Mouse (Mus musculus): ENCODE data around the gene Hoxa4. TPM values are rescaled to one million over a fixed set of nuclear protein-coding genes. Genes with fewer than 3 reads are reported as not detected.

Hoxa4 gene
- polyA plus RNA-seq, 1 experiment from 2014 or later = 3.6 TPM

DNA sequence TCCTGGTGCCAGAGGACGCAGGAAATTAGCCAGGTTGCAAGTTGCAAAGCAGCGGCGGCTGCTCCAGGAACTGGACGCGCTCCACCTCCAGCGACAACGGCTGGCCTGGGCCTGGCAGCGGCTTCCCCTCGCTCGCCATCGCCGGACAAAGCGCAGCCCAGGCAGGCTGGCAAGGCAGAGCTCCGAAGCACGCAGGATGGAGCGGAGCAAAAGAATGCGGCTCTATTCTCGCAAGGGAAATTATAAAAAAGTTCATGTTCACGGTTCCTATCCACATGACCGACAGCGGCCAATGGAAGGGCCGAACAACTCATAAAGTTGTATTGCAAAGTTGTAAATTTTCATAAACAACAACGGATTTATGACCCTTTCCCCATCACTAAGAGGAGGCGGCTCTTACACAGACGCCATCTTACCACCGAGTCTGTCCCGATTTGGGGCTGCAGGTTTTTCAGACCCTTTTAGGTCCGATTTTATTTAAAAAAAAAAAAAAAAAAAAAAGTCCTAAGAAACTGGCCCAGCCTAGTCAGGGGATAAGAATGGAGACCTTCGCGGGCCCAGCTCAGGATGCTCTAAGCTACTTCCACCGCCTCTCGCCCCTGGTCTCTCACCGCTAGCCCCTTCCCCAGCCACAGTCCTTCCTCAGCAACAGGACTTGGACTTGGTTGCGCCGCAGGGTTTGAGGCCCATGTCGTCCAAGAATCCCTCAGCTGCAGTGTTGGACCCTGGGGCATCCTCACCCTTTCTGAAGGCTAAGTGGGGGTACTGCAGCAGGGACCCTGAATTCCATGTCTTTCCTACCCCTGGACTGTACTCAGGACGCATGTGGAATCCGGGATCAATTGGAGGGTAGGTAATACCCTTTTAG is 21.8 kb upstream of the Hoxa4 start, which contains the start of the genes Hoxa3 and Gm28308:
Gene Hoxa3, minus strand, starts transcription at position 218 of the 868 bp plus-strand sequence.
Gene Gm28308, minus strand, starts transcription at position 221 of the 868 bp plus-strand sequence.
- Histone ChIP-seq H3K27ac (ENCODE audit: low read depth, low read length) (peak within 1 kb of the TSS; percentile 69), H3K4me2 (replicated peaks; ENCODE audit: low read depth) (peak within 1 kb of the TSS; percentile 66), H3K4me1 (replicated peaks; ENCODE audit: control insufficient read depth, insufficient read depth, low read length) (no peaks in the 10 kb centered on the region), H3K9me3 (ENCODE audit: control insufficient read depth) (no peaks in the 10 kb centered on the region), H3K36me3 (ENCODE audit: control insufficient read depth, insufficient read depth) (no peaks in the 10 kb centered on the region), H3K4me3 (ENCODE audit: low read depth, low read length) (peak within 1 kb of the TSS; percentile 52), H3K9ac (ENCODE audit: low read depth, low read length) (peak within 1 kb of the TSS; percentile 54), H3K27me3 (replicated peaks; ENCODE audit: control insufficient read depth, insufficient read depth, low read length) (peaks cover 95% of the 10 kb centered on the region)
- peak; percentile 16; the same call in 1 of the 2 replicates for ATAC-seq
- TF ChIP-seq CTCF (IDR thresholded peaks at IDR 0.05; ENCODE audit: low read depth) = no peak
- WGBS = 14% methylated on average over 38 of the region's 38 CpGs

- no peak for TF ChIP-seq CTCF (IDR thresholded peaks at IDR 0.05; ENCODE audit: low read depth)
- Histone ChIP-seq H3K4me2 (replicated peaks; ENCODE audit: low read depth) (peak overlapping the region; percentile 66), H3K36me3 (ENCODE audit: control insufficient read depth, insufficient read depth) (no peaks in the 10 kb centered on the region), H3K4me3 (ENCODE audit: low read depth, low read length) (peak overlapping the region; percentile 52), H3K9ac (ENCODE audit: low read depth, low read length) (peak overlapping the region; percentile 54), H3K27ac (ENCODE audit: low read depth, low read length) (peak overlapping the region; percentile 69), H3K9me3 (ENCODE audit: control insufficient read depth) (no peaks in the 10 kb centered on the region), H3K27me3 (replicated peaks; ENCODE audit: control insufficient read depth, insufficient read depth, low read length) (peaks cover 93% of the 10 kb centered on the region), H3K4me1 (replicated peaks; ENCODE audit: control insufficient read depth, insufficient read depth, low read length) (no peaks in the 10 kb centered on the region)
- ATAC-seq = no peak
- 6% methylated on average over 22 of the region's 22 CpGs for WGBS
Observed at GRCm38 (mm10) chr6:52212556-52213118, 21.1 kb upstream of the Hoxa4 start.

- peak overlapping the region; percentile 66 for H3K4me2 ChIP-seq (replicated peaks; ENCODE audit: low read depth)
- peak overlapping the region; percentile 52 for H3K4me3 ChIP-seq (ENCODE audit: low read depth, low read length)
- no peaks in the 10 kb centered on the region for H3K9me3 ChIP-seq (ENCODE audit: control insufficient read depth)
- H3K27me3 ChIP-seq (replicated peaks; ENCODE audit: control insufficient read depth, insufficient read depth, low read length) = peaks cover 91% of the 10 kb centered on the region
- H3K27ac ChIP-seq (ENCODE audit: low read depth, low read length) = 0 out of 2 replicates have a peak overlapping the region, but pooled peaks have one; percentile 6
- H3K9ac ChIP-seq (ENCODE audit: low read depth, low read length) = peak overlapping the region; percentile 41; the same call in 1 of the 2 replicates
- ATAC-seq = no peak
- 5% methylated on average over 13 of the region's 13 CpGs for WGBS
- H3K4me1 ChIP-seq (replicated peaks; ENCODE audit: control insufficient read depth, insufficient read depth, low read length) = no peaks in the 10 kb centered on the region
- no peaks in the 10 kb centered on the region for H3K36me3 ChIP-seq (ENCODE audit: control insufficient read depth, insufficient read depth)
- no peak for TF ChIP-seq CTCF (IDR thresholded peaks at IDR 0.05; ENCODE audit: low read depth)
Observed at GRCm38 (mm10) chr6:52211961-52212360, 20.4 kb upstream of the Hoxa4 start.

- Histone ChIP-seq H3K36me3 (ENCODE audit: control insufficient read depth, insufficient read depth) (no peaks in the 10 kb centered on the region), H3K4me3 (ENCODE audit: low read depth, low read length) (peak overlapping the region; percentile 52), H3K4me2 (replicated peaks; ENCODE audit: low read depth) (peak overlapping the region; percentile 66), H3K4me1 (replicated peaks; ENCODE audit: control insufficient read depth, insufficient read depth, low read length) (no peaks in the 10 kb centered on the region), H3K27me3 (replicated peaks; ENCODE audit: control insufficient read depth, insufficient read depth, low read length) (peaks cover 91% of the 10 kb centered on the region), H3K9ac (ENCODE audit: low read depth, low read length) (peak overlapping the region; percentile 41), H3K27ac (ENCODE audit: low read depth, low read length) (no peak overlapping the region), H3K9me3 (ENCODE audit: control insufficient read depth) (no peaks in the 10 kb centered on the region)
- ATAC-seq = peak; percentile 54
- 4% methylated on average over 37 of the region's 37 CpGs for WGBS
- peak; percentile 86 for TF ChIP-seq CTCF (IDR thresholded peaks at IDR 0.05; ENCODE audit: low read depth)
Observed at GRCm38 (mm10) chr6:52211170-52211935, 19.8 kb upstream of the Hoxa4 start.

- H3K4me3 ChIP-seq (ENCODE audit: low read depth, low read length) = 0 out of 2 replicates have a peak overlapping the region, but pooled peaks have one; percentile 37
- 34% methylated on average over 12 of the region's 12 CpGs for WGBS
- H3K9me3 ChIP-seq (ENCODE audit: control insufficient read depth) = no peaks in the 10 kb centered on the region
- no peaks in the 10 kb centered on the region for H3K4me1 ChIP-seq (replicated peaks; ENCODE audit: control insufficient read depth, insufficient read depth, low read length)
- no peak for TF ChIP-seq CTCF (IDR thresholded peaks at IDR 0.05; ENCODE audit: low read depth)
- no peak overlapping the region for H3K9ac ChIP-seq (ENCODE audit: low read depth, low read length)
- H3K27me3 ChIP-seq (replicated peaks; ENCODE audit: control insufficient read depth, insufficient read depth, low read length) = peaks cover 91% of the 10 kb centered on the region
- H3K27ac ChIP-seq (ENCODE audit: low read depth, low read length) = no peak overlapping the region
- no peaks in the 10 kb centered on the region for H3K36me3 ChIP-seq (ENCODE audit: control insufficient read depth, insufficient read depth)
- no peak for ATAC-seq
- peak overlapping the region; percentile 66 for H3K4me2 ChIP-seq (replicated peaks; ENCODE audit: low read depth)
Observed at GRCm38 (mm10) chr6:52209685-52210046, 18.1 kb upstream of the Hoxa4 start.

Measured in intestine, postnatal 0 days (tissue).